In genomic region chr1:75595930-75596329, GRCm38 (mm10) we compare ENCODE assay signal across 24 mouse cellular contexts. TPM values are rescaled to one million over a fixed set of nuclear protein-coding genes. Genes with fewer than 3 reads are reported as not detected.
DNase-seq lines count a peak whose midpoint lies in the region; ATAC-seq and TF ChIP-seq lines count a peak whose summit lies in the region.
"Had no signal": no experiment of that assay in that cellular context is flagged by ENCODE, and none has a peak within 500 bp of the region (broad histone marks: within the 10 kb centered on the region; RNA-seq: fewer than 3 reads in every experiment).

No protein-coding gene starts in this region.

- H3K9me3 ChIP-seq in heart, embryonic 10.5 days: no peaks in the 10 kb centered on the region
- H3K9me3 ChIP-seq in hindbrain, embryonic 14.5 days (ENCODE audit: control insufficient read depth, low read length): no peaks in the 10 kb centered on the region
- H3K9me3 ChIP-seq: G1E; hindbrain, embryonic 12.5 days; intestine, embryonic 15.5 days had no signal

- no peaks in the 10 kb centered on the region for H3K27me3 ChIP-seq in heart, adult 2 months (ENCODE audit: control insufficient read depth, insufficient read depth, low read length)
- H3K27me3 ChIP-seq in heart, embryonic 10.5 days (ENCODE audit: insufficient read depth, poor library complexity, severe bottlenecking): peaks cover 24% of the 10 kb centered on the region
- no peaks in the 10 kb centered on the region for H3K27me3 ChIP-seq in hindbrain, embryonic 14.5 days (ENCODE audit: control insufficient read depth, insufficient read depth, low read length)
- H3K27me3 ChIP-seq: hindbrain, embryonic 12.5 days; intestine, embryonic 15.5 days had no signal

- 50% methylated on average over 3 of the region's 3 CpGs for WGBS in heart, adult 2 months
- 71% methylated on average over 3 of the region's 3 CpGs for WGBS in heart, embryonic 10.5 days
- WGBS in hindbrain, embryonic 14.5 days: 75% methylated on average over 3 of the region's 3 CpGs

- H3K27ac ChIP-seq in heart, adult 2 months: peak overlapping the region; percentile 51
- H3K27ac ChIP-seq in heart, embryonic 10.5 days: no peak overlapping the region
- H3K27ac ChIP-seq in hindbrain, embryonic 14.5 days: no peak overlapping the region
- H3K27ac ChIP-seq: hindbrain, embryonic 12.5 days; intestine, embryonic 15.5 days had no signal

- TF ChIP-seq POLR2A in heart, adult 2 months (IDR thresholded peaks at IDR 0.05; ENCODE audit: insufficient read depth, low read depth, low read length): no peak

- TF ChIP-seq EP300 in heart, adult 2 months (IDR thresholded peaks at IDR 0.05; ENCODE audit: insufficient read depth, low read depth, low read length): no peak

- intact Hi-C loops in heart, adult 2 months (cut with DNase I): loop anchor here (2.0 to 5.0 kb wide), 4 partner anchors 34 to 254 kb away; no protein-coding TSS in a partner anchor

- H3K4me3 ChIP-seq in heart, adult 2 months: no peak overlapping the region
- no peak overlapping the region for H3K4me3 ChIP-seq in heart, embryonic 10.5 days
- no peak overlapping the region for H3K4me3 ChIP-seq in hindbrain, embryonic 14.5 days (replicated peaks; ENCODE audit: low read length)
- H3K4me3 ChIP-seq: gastrocnemius, adult 2 months; hindbrain, embryonic 12.5 days; intestine, embryonic 15.5 days had no signal

- ATAC-seq in hindbrain, embryonic 14.5 days (ENCODE audit: low FRiP score): no peak
- ATAC-seq: CD4-positive, CD25-positive, alpha-beta regulatory T cell, adult 4 months; forebrain, embryonic 14.5 days; forebrain, postnatal 0 days; hindbrain, embryonic 16.5 days; intestine, embryonic 15.5 days had no signal

- H3K9ac ChIP-seq in heart, adult 2 months (ENCODE audit: low read depth, low read length): no peak overlapping the region
- no peak overlapping the region for H3K9ac ChIP-seq in hindbrain, embryonic 14.5 days
- H3K9ac ChIP-seq: forebrain, postnatal 0 days; hindbrain, embryonic 12.5 days; intestine, embryonic 15.5 days had no signal

- DNase-seq in heart, adult 2 months: peak in 1 of 2 experiments; percentile 27
- no peak for DNase-seq in heart, embryonic 10.5 days (ENCODE audit: low spot score)
- DNase-seq in kidney, postnatal 14 days: peak; percentile 4
- no peak for DNase-seq in kidney, postnatal 36 days
- peak; percentile 11 for DNase-seq in MN1 (ENCODE audit: low spot score)
- no peak for DNase-seq in hindbrain, embryonic 14.5 days (ENCODE audit: low spot score)
- DNase-seq: adrenal gland, adult 2 months; adrenal gland, postnatal 14 days; cerebellum, adult 11 months; cerebellum, adult 2 months; cerebellum, postnatal 10 days; cerebellum, postnatal 36 days; embryo, embryonic 11 days; forebrain, postnatal 0 days; gastrocnemius, adult 2 months; gastrocnemius, postnatal 14 days; kidney, adult 11 months; kidney, adult 8-10 months had no signal

- no peaks in the 10 kb centered on the region for H3K79me2 ChIP-seq in heart, adult 2 months (replicated peaks; ENCODE audit: control insufficient read depth, insufficient read depth, low read length)

- TF ChIP-seq CTCF in heart, adult 2 months (IDR thresholded peaks at IDR 0.05): no peak

- no peaks in the 10 kb centered on the region for H3K36me3 ChIP-seq in heart, adult 2 months (ENCODE audit: control insufficient read depth, insufficient read depth, low read length)
- no peaks in the 10 kb centered on the region for H3K36me3 ChIP-seq in heart, embryonic 10.5 days
- H3K36me3 ChIP-seq in hindbrain, embryonic 14.5 days (replicated peaks; ENCODE audit: control insufficient read depth, insufficient read depth): no peaks in the 10 kb centered on the region
- H3K36me3 ChIP-seq: G1E; hindbrain, embryonic 12.5 days; intestine, embryonic 15.5 days had no signal

- H3K4me1 ChIP-seq in heart, adult 2 months (ENCODE audit: control insufficient read depth, insufficient read depth, low read length): peaks cover 4% of the 10 kb centered on the region
- peaks cover 14% of the 10 kb centered on the region for H3K4me1 ChIP-seq in heart, embryonic 10.5 days
- peaks cover 9% of the 10 kb centered on the region for H3K4me1 ChIP-seq in hindbrain, embryonic 14.5 days (replicated peaks; ENCODE audit: control insufficient read depth, insufficient read depth, low read length)
- H3K4me1 ChIP-seq: intestine, embryonic 15.5 days had no signal

- no peak overlapping the region for H3K4me2 ChIP-seq in hindbrain, embryonic 14.5 days (replicated peaks)
- H3K4me2 ChIP-seq: hindbrain, embryonic 12.5 days; intestine, embryonic 15.5 days had no signal

RNA-seq across cellular contexts. Expression of gene Slc4a3, which starts 49.9 kb away (rescaled TPM):
- 100 to 1,000 TPM; 241 to 300 TPM for total RNA-seq in heart, adult 2 months (2021)
- polyA plus RNA-seq in heart, adult 2 months (2012; rRNA removed): 182 and 222 TPM in 2 replicates
- 20.0 and 29.8 TPM in 2 replicates for polyA plus RNA-seq in heart, embryonic 10.5 days (2016; fragmentation: Nextera tagmentation; extraction: Ambion mirVana)
- 43.0 and 50.1 TPM in 2 replicates for polyA plus RNA-seq in hindbrain, embryonic 14.5 days (2014; fragmentation: Nextera tagmentation; extraction: Ambion mirVana)
- polyA plus RNA-seq: CD4-positive, CD25-positive, alpha-beta regulatory T cell, adult 4 months; G1E had no signal

Comparison
In these comparisons a context has a peak if more than half of its experiments do, and no peak if none do; other contexts are left out.
1. DNase-seq: peak in kidney, postnatal 14 days (single experiment) and MN1 (single experiment); none in heart, embryonic 10.5 days (single experiment), kidney, postnatal 36 days (0 of 2) and hindbrain, embryonic 14.5 days (single experiment).